Mouse (Mus musculus) A20 (cell line): ENCODE data around the gene Med29.

ENCODE experiments used
- DNase-seq: peaks from one replicate; pipeline ENCODE4 v3.0.0-alpha.2; 2011; ENCODE audit warnings: low read depth, low spot score

Med29 gene

GRCm38 (mm10) chr7:28392429-28393271 lies at the start of gene Med29, which contains the start of gene Paf1:
Gene Med29 (minus strand): TSS chr7:28392708.
Gene Paf1 (plus strand): TSS chr7:28392951.
- DNase-seq = peak; percentile 98

DNA sequence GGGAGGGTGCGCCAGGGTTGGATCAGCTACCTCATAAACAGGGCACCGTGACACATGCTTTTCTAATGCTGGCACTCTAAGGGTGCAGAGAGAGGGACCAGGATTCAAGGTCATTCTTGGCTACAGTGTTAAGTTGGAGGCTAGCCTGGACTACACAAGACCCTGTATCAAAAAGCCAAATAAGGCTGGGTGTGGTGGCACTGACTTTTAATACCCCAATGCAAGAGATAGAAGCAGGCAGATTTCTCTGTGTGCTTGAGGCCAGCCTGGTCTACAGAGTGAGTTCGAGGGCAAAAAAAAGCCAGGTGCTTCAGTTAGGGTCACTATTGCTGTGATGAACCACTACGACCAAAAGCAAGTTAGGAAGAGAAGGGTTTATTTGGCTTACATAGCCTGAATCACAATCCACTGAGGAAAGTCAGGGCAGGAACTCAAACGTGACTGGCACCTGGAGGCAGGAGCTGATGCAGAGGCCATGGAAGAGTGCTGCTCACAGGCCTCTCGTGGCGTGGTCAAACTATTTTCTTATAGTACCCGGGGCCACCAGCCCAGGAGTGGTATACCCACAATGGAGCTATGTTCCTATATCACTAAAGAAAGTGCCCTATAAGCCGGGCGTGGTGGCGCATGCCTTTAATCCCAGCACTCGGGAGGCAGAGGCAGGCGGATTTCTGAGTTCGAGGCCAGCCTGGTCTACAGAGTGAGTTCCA lies 49.4 kb upstream of the Med29 start:
- DNase-seq = no peak

GRCm38 (mm10) chr7:28440739-28441138 lies 48.2 kb upstream of the Med29 start:
- peak; percentile 82 for DNase-seq

DNA sequence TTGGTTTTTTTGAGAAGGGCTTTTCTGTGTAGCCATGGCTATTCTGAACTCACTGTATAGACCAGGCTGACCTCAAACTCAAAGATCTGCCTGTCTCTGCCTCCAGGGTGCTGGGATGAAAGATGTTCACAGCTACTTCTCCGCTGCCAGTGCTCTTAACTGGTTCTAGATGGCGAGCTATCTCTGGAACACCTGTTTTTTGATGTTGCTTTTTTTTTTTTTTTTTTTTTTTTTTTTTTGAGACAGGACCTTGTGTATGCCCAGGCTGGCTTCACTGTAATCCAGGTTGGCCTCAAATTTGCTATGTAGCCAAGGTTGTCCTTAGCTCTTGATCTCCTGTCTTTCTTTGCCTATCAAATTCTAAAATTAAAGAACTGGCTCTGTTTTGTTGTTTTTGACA lies 46.3 kb upstream of the Med29 start:
- DNase-seq = no peak

- DNase-seq = no peak
Measured at GRCm38 (mm10) chr7:28437964-28438363, 45.5 kb upstream of the Med29 start.

DNA sequence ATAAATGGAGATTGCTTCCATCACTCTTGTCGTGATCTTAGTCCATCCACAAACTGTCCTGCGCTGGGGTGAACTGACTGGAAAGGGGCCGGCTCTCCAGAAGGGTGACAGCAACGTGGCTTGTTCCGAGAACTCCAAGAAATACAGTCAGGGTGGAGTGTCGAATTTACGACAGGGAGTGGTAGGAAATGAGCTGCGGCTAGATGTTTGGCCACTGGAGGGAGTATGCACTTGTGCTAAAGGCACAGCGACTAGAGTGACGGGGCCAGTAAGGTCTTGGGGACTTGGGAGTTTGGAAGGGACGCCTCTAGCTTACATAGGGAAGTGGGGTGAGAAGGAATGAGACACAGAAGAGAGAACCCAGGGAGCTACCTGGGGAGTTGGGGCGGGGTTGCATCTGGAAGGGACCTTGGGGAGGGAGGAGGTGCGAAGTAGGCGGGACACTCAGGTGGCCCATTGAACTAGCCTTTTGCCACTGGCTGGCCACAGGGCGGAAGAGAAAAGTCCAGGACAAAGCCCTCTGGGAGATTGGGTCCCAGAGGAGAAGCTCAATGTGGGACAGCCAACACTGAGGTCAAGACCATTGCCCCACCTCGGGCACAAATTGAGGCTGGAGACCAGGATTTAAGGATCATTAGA lies 44.5 kb upstream of the Med29 start, which contains the start of gene Gmfg:
Gmfg (plus strand) TSS at position 516 of the 639 bp plus-strand sequence.
- DNase-seq = peak; percentile 90

- peak; percentile 100 for DNase-seq
Measured at GRCm38 (mm10) chr7:28436271-28436904, 43.9 kb upstream of the Med29 start.

DNA sequence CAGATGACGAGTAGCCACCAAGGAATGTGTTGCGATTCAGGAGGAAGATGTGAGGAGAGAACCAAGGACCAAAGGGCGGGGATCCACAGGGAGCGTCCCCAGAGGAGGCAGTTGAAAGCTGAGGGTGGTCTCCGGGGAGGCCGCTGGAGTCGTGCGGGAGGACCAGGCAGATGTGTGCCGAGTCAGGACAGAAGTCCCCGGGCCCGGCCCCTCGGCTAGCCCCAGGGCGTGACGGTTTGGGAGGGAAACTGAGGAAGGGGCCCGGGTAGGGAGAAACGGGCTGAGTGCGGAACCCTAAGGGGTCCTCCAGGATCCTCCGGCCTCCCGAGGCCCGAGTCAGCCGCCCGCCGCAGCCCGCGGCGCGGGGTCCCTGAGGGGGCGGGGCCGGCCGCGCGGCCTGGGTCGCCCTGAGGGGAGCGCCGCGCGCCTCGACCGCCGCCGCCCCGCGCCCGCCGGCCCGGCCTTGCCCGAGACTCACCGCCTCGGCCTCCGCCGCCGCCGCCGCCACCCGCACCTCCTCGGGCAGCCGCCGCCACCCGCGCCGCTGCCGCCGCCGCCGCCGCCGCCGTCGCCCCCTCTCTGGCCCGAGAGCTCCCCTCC lies 43.3 kb upstream of the Med29 start:
- peak; percentile 24 for DNase-seq

DNA sequence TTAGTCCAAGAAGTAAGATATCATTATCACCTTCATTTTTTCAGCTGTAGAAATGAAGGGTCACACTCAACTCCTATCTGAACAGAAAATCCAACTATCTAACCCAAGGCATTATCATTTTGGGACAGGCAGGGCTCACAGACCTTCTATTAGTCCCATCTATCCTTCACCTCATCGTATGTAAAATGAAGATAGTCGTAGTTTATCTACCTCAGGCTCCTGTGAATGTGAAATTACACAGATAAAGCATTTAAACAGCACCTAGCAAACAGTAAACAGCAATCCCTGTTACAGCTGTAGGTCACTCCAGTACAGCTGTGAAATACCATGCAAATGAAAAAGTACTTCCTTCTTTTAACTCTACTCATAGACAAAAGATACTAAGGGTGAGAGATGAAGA lies 39.7 kb upstream of the Med29 start:
- no peak for DNase-seq

DNA sequence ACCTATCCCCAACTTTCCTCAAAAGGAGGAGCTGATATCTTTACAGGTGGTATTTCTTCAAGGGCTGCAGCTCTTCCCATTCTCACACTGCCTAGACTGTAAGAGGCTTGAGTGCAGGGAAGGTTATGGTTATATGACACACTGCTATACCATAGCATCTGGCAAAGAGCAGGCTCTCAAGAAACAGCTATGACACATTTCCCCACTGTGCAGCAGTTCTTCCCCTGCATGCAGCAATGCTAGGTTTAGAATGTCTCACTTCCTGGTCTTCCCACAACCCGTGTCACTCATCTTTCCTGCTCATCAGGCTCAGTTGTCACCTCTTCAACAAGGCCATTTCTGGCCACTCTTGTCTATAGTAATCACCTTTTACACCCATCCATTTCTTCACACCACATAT lies 38.0 kb upstream of the Med29 start:
- peak; percentile 23 for DNase-seq

DNA sequence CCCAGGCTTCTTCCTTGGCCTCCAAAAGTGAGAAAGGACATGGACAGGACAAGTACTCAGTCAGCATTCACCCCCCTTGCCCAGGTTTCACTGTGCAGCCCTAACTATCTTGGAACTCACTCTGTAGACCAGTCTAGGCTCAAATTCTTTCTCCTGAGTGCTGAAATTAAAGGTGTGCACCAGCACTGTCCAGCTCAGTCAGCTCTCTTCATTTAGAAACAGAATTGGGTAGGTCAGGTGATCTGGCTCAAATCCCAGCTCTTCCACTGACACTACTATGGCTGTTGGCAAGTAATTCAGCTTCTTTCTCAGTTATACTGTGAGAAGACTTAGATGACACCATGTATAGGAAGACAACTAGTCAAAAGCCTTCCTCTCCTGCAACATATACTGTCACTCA lies 35.2 kb upstream of the Med29 start:
- no peak for DNase-seq

DNA sequence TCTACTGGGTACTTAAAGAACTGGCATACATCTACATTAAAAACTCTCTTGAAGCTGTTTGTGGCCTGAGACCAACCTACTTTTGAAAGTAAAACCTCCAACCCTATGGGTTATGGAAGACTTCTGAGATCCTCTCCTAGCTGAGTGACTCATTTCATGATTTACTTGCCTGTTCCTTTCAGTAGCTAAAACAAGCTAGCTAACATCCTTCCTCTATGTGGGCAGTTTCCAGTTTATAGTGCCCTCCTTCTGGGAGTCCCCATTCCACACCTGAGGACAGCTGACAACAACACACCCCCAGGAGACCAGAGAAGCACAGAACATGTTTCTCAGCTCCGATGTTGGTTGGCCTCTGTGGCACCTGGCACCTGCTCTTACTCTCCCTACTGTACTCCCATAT lies 30.5 kb upstream of the Med29 start:
- no peak for DNase-seq

DNA sequence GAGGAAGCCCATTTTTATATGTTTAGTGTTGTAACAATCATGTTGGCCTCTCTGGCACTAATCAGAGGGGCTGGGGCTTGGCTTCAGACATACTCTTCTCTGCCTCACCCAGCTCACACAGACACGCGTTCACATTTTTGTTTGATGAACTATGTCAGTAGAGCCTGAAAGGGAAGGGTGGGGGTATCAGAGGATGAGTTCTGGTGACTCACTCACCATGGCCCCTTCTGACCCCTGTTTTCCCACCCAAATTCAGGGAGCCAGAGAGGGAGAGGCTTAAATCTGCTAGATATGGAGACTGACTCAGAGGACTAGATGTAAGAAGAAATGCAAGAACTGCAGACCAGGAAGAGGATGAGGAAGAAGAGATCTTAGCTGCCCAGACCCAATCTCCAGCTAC lies 26.9 kb upstream of the Med29 start:
- no peak for DNase-seq

- no peak for DNase-seq
Measured at GRCm38 (mm10) chr7:28418096-28418670, 25.7 kb upstream of the Med29 start.

DNA sequence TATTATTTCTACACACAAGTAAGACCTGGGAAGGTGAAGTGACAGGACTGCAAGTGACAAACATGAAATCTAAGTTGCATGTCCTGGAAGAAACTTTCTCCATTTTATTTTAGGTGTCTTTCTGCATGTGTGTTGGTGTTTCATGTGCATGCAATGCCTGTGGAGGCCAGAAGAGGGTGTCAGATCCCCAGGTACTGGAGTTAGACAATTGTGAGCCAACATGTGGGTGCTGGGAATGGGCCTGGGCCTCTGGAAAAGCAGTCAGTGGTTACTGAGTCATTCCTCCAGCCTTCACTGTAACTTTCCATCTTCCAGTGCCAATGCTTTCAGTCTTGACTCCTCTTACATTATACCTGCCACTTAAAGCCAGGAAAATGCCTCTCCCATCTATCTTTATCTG lies 24.9 kb upstream of the Med29 start:
- DNase-seq = no peak

GRCm38 (mm10) chr7:28412826-28413225 lies 20.3 kb upstream of the Med29 start:
- DNase-seq = peak; percentile 29

GRCm38 (mm10) chr7:28410841-28411475 lies 18.4 kb upstream of the Med29 start:
- DNase-seq = no peak

- DNase-seq = no peak
Measured at GRCm38 (mm10) chr7:28401942-28402341, 9.4 kb upstream of the Med29 start.

DNA sequence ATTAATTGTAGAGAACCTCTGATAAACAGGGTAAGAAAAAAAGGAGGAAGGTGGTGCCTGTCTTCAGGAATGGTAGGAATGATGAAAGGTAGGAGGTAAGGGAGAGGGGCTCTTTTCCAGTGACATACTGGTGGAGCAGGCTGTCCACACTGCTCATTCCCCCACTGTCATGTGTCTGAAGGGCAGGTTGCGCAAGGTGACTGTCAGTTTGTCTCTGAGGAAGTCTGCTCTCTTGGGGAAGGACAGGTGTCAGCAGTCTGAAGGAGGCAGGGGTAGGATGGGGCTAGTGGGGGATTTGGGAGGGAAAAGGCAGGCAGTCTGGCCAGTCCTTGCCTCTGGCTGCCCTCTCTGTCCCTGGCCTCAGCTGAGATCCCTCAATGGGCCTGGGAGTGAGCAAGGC lies 8.5 kb upstream of the Med29 start:
- DNase-seq = no peak

- DNase-seq = no peak
Measured at GRCm38 (mm10) chr7:28398696-28399340, 6.3 kb upstream of the Med29 start.
